In the genomic region with DNA sequence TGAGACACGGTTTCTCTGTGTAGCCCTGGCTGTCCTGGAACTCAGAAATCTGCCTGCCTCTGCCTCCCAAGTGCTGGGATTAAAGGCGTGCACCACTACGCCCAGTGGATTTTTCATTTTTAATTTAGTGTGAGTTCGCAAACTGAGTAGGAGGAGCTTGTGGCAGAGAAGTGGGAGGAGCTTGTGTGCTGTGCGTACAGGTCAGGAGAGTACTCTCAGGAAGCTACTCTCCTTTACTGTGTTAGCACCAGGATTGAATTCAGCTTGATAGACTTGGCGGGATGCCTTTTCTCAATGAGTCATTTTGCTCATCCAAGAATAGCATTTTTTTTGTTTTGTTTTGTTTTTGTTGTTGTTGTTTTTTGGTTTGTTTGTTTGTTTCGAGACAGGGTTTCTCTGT, we compare ENCODE assay signal across 17 mouse cellular contexts.
"Had no signal": no experiment of that assay in that cellular context is flagged by ENCODE, and none has a peak within 500 bp of the region (broad histone marks: within the 10 kb centered on the region; RNA-seq: fewer than 3 reads in every experiment).

No protein-coding gene starts in this region.

- H3K4me1 ChIP-seq: midbrain, embryonic 10.5 days; midbrain, embryonic 12.5 days; neural tube, embryonic 13.5 days; neural tube, embryonic 15.5 days; stomach, embryonic 15.5 days had no signal

- H3K9ac ChIP-seq: liver, embryonic 14.5 days; lung, embryonic 14.5 days; midbrain, embryonic 12.5 days; neural tube, embryonic 13.5 days; neural tube, embryonic 15.5 days; stomach, embryonic 15.5 days had no signal

- DNase-seq: lung, adult 18-20 months; lung, embryonic 14.5 days; lung, postnatal 10 days; lung, postnatal 4 days; midbrain, embryonic 14.5 days; right cerebral cortex, postnatal 14 days; thymus, adult 18-20 months; thymus, postnatal 14 days; thymus, postnatal 36 days had no signal

- H3K9me3 ChIP-seq: midbrain, embryonic 12.5 days; neural tube, embryonic 13.5 days; neural tube, embryonic 15.5 days; stomach, embryonic 15.5 days had no signal

- H3K36me3 ChIP-seq: midbrain, embryonic 10.5 days; midbrain, embryonic 12.5 days; neural tube, embryonic 13.5 days; neural tube, embryonic 15.5 days; stomach, embryonic 15.5 days had no signal

- H3K4me2 ChIP-seq: lung, embryonic 14.5 days; midbrain, embryonic 12.5 days; neural tube, embryonic 13.5 days; neural tube, embryonic 15.5 days; stomach, embryonic 15.5 days had no signal

- ATAC-seq: midbrain, embryonic 16.5 days had no signal

- H3K27me3 ChIP-seq: midbrain, embryonic 12.5 days; neural tube, embryonic 13.5 days; neural tube, embryonic 15.5 days; stomach, embryonic 15.5 days had no signal

- H3K27ac ChIP-seq: liver, embryonic 14.5 days; midbrain, embryonic 10.5 days; midbrain, embryonic 12.5 days; neural tube, embryonic 13.5 days; neural tube, embryonic 15.5 days; stomach, embryonic 15.5 days had no signal

- H3K4me3 ChIP-seq: midbrain, embryonic 10.5 days; midbrain, embryonic 12.5 days; myocyte; neural tube, embryonic 13.5 days; neural tube, embryonic 15.5 days; stomach, embryonic 15.5 days had no signal
